Mouse (Mus musculus) embryonic facial prominence, embryonic 10.5 days (tissue): ENCODE results near the gene Pyurf. TPM values are rescaled to one million over a fixed set of nuclear protein-coding genes. Genes with fewer than 3 reads are reported as not detected.

Experiments used
- DNase-seq: peaks from one replicate; pipeline ENCODE4 v3.0.0-alpha.2; 2017; ENCODE audit warnings: low spot score
- H3K27ac ChIP-seq: fragments of 300-500 bp; sonication (generic); replicated peaks from 2 replicates; pipeline ENCODE4 v1.5.1; 2016; ENCODE audit warnings: mild to moderate bottlenecking
- H3K27me3 ChIP-seq: fragments of 300-500 bp; sonication (generic); replicated peaks from 2 replicates; pipeline ENCODE4 v1.6.1; 2016; ENCODE audit warnings: low read depth, mild to moderate bottlenecking; ENCODE audit not compliant: poor library complexity, severe bottlenecking
- H3K36me3 ChIP-seq: fragments of 300-500 bp; sonication (generic); replicated peaks from 2 replicates; pipeline ENCODE4 v1.6.1; 2016; ENCODE audit warnings: mild to moderate bottlenecking, moderate library complexity
- H3K4me1 ChIP-seq: fragments of 300-500 bp; sonication (generic); 2 replicates; pipeline ENCODE4 v1.6.1; 2016
- H3K4me3 ChIP-seq: fragments of 300-500 bp; sonication (generic); 2 replicates; pipeline ENCODE4 v1.5.1; 2016; ENCODE audit warnings: mild to moderate bottlenecking, moderate library complexity
- H3K9me3 ChIP-seq: fragments of 300-500 bp; sonication (generic); 2 replicates; pipeline ENCODE4 v1.6.1; 2016; ENCODE audit warnings: mild to moderate bottlenecking
- WGBS: fragments of 180-500 bp; shearing (Covaris S2); methylation state at CpG from one replicate; pipeline ENCODE4 v1.1.7; 2016; 5-methylcytosine and 5-hydroxymethylcytosine counted together
- polyA plus RNA-seq: library from polyadenylated mRNA; unstranded; fragments of >200 nt; fragmentation: Nextera tagmentation; extraction: Ambion mirVana; gene quantifications from 2 replicates; pipeline ENCODE4 v1.2.1, GENCODE M21; 2016

Pyurf gene
- 19.1 and 21.0 TPM in 2 replicates for polyA plus RNA-seq

GRCm38 (mm10) chr6:57691467-57692261, at the start of gene Pyurf:
Gene Pyurf, minus strand, starts transcription at chr6:57692078.
- Histone ChIP-seq H3K4me1 (no peaks in the 10 kb centered on the region; the same call in none of the 2 replicates), H3K27me3 (no peaks in the 10 kb centered on the region), H3K27ac (peak within 1 kb of the TSS; percentile 97), H3K4me3 (peak within 1 kb of the TSS; percentile 80), H3K36me3 (peaks cover 31% of the 10 kb centered on the region), H3K9me3 (no peaks in the 10 kb centered on the region)
- peak; percentile 94 for DNase-seq
- WGBS: under 1% methylated on average over 52 of the region's 52 CpGs

DNA sequence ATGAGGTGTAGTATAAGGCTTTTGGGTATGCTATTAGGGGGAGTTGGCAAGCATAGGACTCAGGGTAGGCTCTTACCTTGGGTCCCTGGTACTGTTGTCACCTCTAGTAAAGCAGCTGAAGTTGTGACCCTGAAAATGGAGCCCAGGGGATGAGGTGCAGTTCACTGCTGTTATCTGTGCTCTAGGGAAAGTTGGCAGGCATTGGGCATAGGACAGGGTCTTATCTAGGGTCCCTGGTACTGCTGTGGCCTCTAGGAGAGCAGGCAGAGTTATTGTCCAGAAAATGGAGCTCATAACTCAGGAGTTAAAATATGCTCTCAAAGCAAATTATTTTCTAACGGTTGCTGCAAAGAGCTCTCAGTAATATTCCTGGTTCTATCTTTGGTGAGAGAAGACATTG, 29.5 kb upstream of the Pyurf start:
- WGBS: 97% methylated on average over 1 of the region's 1 CpGs
- peaks cover 22% of the 10 kb centered on the region for H3K36me3 ChIP-seq
- H3K9me3 ChIP-seq: no peaks in the 10 kb centered on the region
- no peak overlapping the region for H3K4me3 ChIP-seq
- no peaks in the 10 kb centered on the region for H3K4me1 ChIP-seq
- no peaks in the 10 kb centered on the region for H3K27me3 ChIP-seq
- no peak overlapping the region for H3K27ac ChIP-seq
- DNase-seq: no peak

DNA sequence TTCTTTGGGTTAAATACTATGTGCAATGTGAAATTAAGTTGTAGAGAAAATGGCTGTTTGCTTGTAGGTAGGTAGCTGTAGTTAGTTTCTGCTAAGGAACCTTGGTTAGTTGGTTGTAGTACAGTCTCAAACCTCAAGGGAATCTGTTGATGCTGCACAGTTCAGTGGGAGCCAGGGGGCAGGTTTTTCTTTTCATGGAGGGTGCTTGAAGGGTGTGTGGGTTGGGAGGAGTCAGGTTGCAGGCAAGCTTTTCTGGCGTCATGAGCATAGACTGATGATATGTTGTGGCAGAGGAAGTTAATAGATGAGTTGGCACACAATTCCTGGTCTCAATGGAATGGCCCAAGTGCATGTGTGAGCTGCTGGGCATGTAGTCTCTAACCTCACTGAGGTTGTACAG, 19.8 kb upstream of the Pyurf start:
- 40% methylated on average over 1 of the region's 1 CpGs for WGBS
- no peaks in the 10 kb centered on the region for H3K4me1 ChIP-seq
- H3K4me3 ChIP-seq: no peak overlapping the region
- no peak overlapping the region for H3K27ac ChIP-seq
- DNase-seq: no peak
- no peaks in the 10 kb centered on the region for H3K9me3 ChIP-seq
- H3K36me3 ChIP-seq: peaks cover 6% of the 10 kb centered on the region; the same call in 1 of the 2 replicates
- no peaks in the 10 kb centered on the region for H3K27me3 ChIP-seq

GRCm38 (mm10) chr6:57706721-57707120, 14.8 kb upstream of the Pyurf start:
- Histone ChIP-seq H3K4me1 (peaks cover 9% of the 10 kb centered on the region), H3K27me3 (no peaks in the 10 kb centered on the region), H3K9me3 (no peaks in the 10 kb centered on the region), H3K27ac (no peak overlapping the region), H3K4me3 (no peak overlapping the region), H3K36me3 (no peaks in the 10 kb centered on the region)
- 96% methylated on average over 1 of the region's 1 CpGs for WGBS
- no peak for DNase-seq

GRCm38 (mm10) chr6:57703703-57704102, 11.8 kb upstream of the Pyurf start:
- Histone ChIP-seq H3K4me1 (peaks cover 15% of the 10 kb centered on the region), H3K9me3 (no peaks in the 10 kb centered on the region), H3K27me3 (no peaks in the 10 kb centered on the region), H3K36me3 (no peaks in the 10 kb centered on the region), H3K4me3 (peak overlapping the region; percentile 81), H3K27ac (peak overlapping the region; percentile 99)
- WGBS: 43% methylated on average over 2 of the region's 2 CpGs
- no peak for DNase-seq

DNA sequence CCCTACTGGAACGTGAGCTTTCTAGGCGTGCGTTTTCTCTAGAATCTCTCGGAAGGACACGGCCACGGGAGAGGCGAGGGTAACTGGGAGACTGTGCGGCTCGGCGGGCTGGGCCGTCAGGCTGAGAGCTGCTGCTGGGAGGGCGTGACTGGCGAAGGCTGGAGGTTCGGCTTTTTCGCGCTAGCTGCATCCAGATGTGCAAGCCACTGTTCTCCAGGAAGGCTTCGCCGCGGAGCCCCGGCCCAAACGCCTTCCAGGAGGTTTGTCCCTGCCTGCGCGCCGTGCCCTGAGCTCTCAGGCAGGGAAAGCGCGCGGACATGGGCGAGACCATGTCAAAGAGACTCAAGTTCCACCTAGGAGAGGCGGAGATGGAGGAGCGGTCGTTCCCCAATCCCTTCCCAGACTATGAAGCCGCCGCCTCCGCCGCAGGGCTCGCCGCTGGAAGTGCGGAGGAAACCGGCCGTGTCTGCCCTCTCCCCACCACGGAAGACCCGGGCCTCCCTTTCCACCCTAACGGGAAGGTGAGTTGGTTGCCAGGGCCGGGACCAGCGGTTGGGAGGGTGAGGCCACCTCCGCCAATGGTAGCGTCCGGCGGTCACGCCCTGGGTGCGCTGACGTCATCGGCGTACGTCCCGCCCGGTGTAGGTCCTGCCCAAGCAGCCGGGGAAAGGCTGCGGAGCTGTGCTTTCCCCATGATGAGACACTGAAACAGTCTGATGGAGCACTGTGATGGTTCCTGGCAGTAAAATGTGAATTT, 11.0 kb upstream of the Pyurf start:
- Histone ChIP-seq H3K9me3 (no peaks in the 10 kb centered on the region), H3K4me1 (peaks cover 15% of the 10 kb centered on the region), H3K27ac (peak overlapping the region; percentile 99), H3K27me3 (no peaks in the 10 kb centered on the region), H3K4me3 (peak overlapping the region; percentile 81), H3K36me3 (no peaks in the 10 kb centered on the region)
- WGBS: under 1% methylated on average over 59 of the region's 59 CpGs
- peak; percentile 95 for DNase-seq

- no peaks in the 10 kb centered on the region for H3K36me3 ChIP-seq
- H3K4me3 ChIP-seq: peak within 1 kb of the TSS; percentile 81
- no peaks in the 10 kb centered on the region for H3K27me3 ChIP-seq
- WGBS: under 1% methylated on average over 10 of the region's 10 CpGs
- peak within 1 kb of the TSS; percentile 99 for H3K27ac ChIP-seq
- no peaks in the 10 kb centered on the region for H3K9me3 ChIP-seq
- no peak for DNase-seq
- H3K4me1 ChIP-seq: peaks cover 15% of the 10 kb centered on the region
Observed at GRCm38 (mm10) chr6:57702376-57702742, 10.5 kb upstream of the Pyurf start, which contains the start of gene Lancl2. Gene Lancl2, plus strand, starts transcription at chr6:57702540.

- H3K27me3 ChIP-seq: no peaks in the 10 kb centered on the region
- peaks cover 15% of the 10 kb centered on the region for H3K4me1 ChIP-seq
- no peak for DNase-seq
- no peaks in the 10 kb centered on the region for H3K36me3 ChIP-seq
- H3K9me3 ChIP-seq: no peaks in the 10 kb centered on the region
- 66% methylated on average over 4 of the region's 4 CpGs for WGBS
- H3K4me3 ChIP-seq: peak overlapping the region; percentile 81
- H3K27ac ChIP-seq: no peak overlapping the region; the same call in 1 of the 2 replicates
Observed at GRCm38 (mm10) chr6:57701686-57702085, 9.8 kb upstream of the Pyurf start.

GRCm38 (mm10) chr6:57693116-57693515, 1.2 kb upstream of the Pyurf start:
- H3K4me3 ChIP-seq: no peak overlapping the region
- H3K36me3 ChIP-seq: peaks cover 17% of the 10 kb centered on the region
- DNase-seq: no peak
- H3K27me3 ChIP-seq: no peaks in the 10 kb centered on the region
- H3K9me3 ChIP-seq: no peaks in the 10 kb centered on the region
- H3K4me1 ChIP-seq: no peaks in the 10 kb centered on the region; the same call in none of the 2 replicates
- H3K27ac ChIP-seq: no peak overlapping the region
- 87% methylated on average over 3 of the region's 3 CpGs for WGBS

GRCm38 (mm10) chr6:57684156-57684555, 7.7 kb downstream of the Pyurf start:
- peaks cover 59% of the 10 kb centered on the region for H3K36me3 ChIP-seq
- H3K27ac ChIP-seq: no peak overlapping the region
- peaks cover 25% of the 10 kb centered on the region; the same call in 1 of the 2 replicates for H3K9me3 ChIP-seq

DNA sequence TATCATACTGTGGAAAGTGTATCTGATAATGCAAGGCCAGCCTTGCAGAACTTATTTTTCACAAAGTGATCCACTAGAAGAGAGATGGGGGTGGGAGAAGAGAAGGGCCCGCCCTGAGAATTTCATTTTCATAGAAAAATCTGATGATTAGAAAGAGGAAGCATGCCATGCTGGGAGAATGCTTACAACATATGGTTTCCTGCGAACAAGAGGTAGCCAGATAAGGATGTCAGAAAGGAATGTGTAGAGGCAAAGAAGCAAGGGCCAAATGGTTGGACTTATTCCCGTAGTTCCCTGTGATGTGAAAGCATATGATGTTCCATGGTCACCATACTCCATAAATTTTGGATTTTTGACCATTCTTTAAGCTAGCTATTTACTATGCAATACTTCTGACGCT, 30.6 kb downstream of the Pyurf start:
- Histone ChIP-seq H3K4me3 (no peak overlapping the region), H3K9me3 (no peaks in the 10 kb centered on the region), H3K36me3 (no peaks in the 10 kb centered on the region), H3K27me3 (no peaks in the 10 kb centered on the region), H3K4me1 (no peaks in the 10 kb centered on the region), H3K27ac (no peak overlapping the region)
- DNase-seq: no peak
- WGBS: 85% methylated on average over 4 of the region's 4 CpGs

More at GRCm38 (mm10) chr6:57684156-57684555, 7.7 kb downstream of the Pyurf start:
- no peak for DNase-seq
- 88% methylated on average over 1 of the region's 1 CpGs for WGBS
- H3K4me3 ChIP-seq: no peak overlapping the region
- no peaks in the 10 kb centered on the region for H3K27me3 ChIP-seq
- H3K4me1 ChIP-seq: no peaks in the 10 kb centered on the region

DNA sequence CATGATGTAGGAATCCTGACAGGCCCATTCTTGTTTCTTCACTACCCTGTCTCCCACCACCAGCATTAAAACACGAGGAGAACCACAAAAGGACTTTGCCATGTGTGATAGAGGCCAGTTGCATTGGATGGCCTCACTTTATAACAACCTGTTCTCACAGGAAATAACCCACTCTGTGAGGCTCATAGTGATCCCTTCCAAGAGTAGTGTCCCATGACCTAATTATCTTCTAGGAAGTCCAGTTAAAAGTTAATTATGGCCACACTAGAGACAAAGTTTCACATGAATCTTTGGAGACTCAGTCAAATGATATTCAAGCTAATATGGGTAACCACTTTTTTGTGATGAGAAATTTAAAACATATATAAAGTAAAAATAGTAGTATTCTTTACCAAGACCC, 44.6 kb downstream of the Pyurf start:
- Histone ChIP-seq H3K4me1 (no peaks in the 10 kb centered on the region), H3K36me3 (no peaks in the 10 kb centered on the region), H3K9me3 (no peaks in the 10 kb centered on the region), H3K4me3 (no peak overlapping the region), H3K27ac (no peak overlapping the region), H3K27me3 (no peaks in the 10 kb centered on the region)
- no peak for DNase-seq
- WGBS: 49% methylated on average over 1 of the region's 1 CpGs
